Mouse (Mus musculus): ENCODE measurements at regions not wholly inside any gene's neighbourhood (a gene's known extent, or its start where the extent isn't known, plus 50 kb on each side); places are given as distances from the start of the nearest gene placed in this dataset. TPM values are rescaled to one million over a fixed set of nuclear protein-coding genes. Genes with fewer than 3 reads are reported as not detected.

GRCm38 (mm10) chr1:121996461-121996860 lies 428.7 kb upstream of the Ddx18 start:
- H3K9ac ChIP-seq (ENCODE audit: low read length): no peak overlapping the region
- H3K27me3 ChIP-seq (ENCODE audit: control insufficient read depth, insufficient read depth, low read length): no peaks in the 10 kb centered on the region
- H3K4me3 ChIP-seq (ENCODE audit: low read depth, low read length): no peak overlapping the region
- H3K9me3 ChIP-seq (ENCODE audit: control insufficient read depth, low read length): no peaks in the 10 kb centered on the region
- H3K4me1 ChIP-seq (ENCODE audit: control insufficient read depth, insufficient read depth, low read length): no peaks in the 10 kb centered on the region
- H3K36me3 ChIP-seq (ENCODE audit: control insufficient read depth, insufficient read depth, low read length): no peaks in the 10 kb centered on the region
- DNase-seq (ENCODE audit: low spot score): no peak
- ATAC-seq (ENCODE audit: insufficient read depth, low FRiP score, low TSS enrichment): 0 out of 2 replicates have a peak, but pooled peaks have one; percentile 33
- 80% methylated on average over 1 of the region's 1 CpGs for WGBS
- H3K27ac ChIP-seq (ENCODE audit: low read depth, low read length): no peak overlapping the region
- H3K4me2 ChIP-seq (ENCODE audit: low read depth): no peak overlapping the region

DNA sequence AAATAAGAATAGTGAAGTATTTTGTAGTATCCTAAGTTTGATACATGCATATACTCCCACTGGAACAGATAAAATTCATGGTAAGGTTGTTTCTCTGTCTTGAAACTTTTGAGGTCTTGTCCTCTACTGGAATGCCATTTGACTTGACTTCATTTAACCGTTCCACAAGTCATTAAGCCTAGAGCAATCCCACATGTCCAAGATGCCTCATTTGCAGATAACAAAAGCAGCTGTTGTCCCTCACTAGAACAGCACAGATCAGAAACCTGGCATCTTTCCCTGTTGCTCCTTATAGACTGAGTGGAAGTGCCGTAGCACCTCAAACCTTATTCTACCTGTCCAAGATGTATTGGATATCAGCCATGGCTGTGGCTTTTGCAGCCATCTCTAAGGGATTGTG lies 422.9 kb upstream of the Ddx18 start:
- Histone ChIP-seq H3K4me1 (ENCODE audit: control insufficient read depth, insufficient read depth, low read length) (no peaks in the 10 kb centered on the region), H3K4me2 (ENCODE audit: low read depth) (no peak overlapping the region), H3K27ac (ENCODE audit: low read depth, low read length) (no peak overlapping the region), H3K9ac (ENCODE audit: low read length) (no peak overlapping the region), H3K27me3 (ENCODE audit: control insufficient read depth, insufficient read depth, low read length) (no peaks in the 10 kb centered on the region), H3K4me3 (ENCODE audit: low read depth, low read length) (no peak overlapping the region), H3K36me3 (ENCODE audit: control insufficient read depth, insufficient read depth, low read length) (no peaks in the 10 kb centered on the region), H3K9me3 (ENCODE audit: control insufficient read depth, low read length) (no peaks in the 10 kb centered on the region)
- no peak for ATAC-seq (ENCODE audit: insufficient read depth, low FRiP score, low TSS enrichment)
- no peak for DNase-seq (ENCODE audit: low spot score)
- WGBS: 92% methylated on average over 2 of the region's 2 CpGs

GRCm38 (mm10) chr1:121958942-121959341 lies 391.2 kb upstream of the Ddx18 start:
- Histone ChIP-seq H3K4me2 (ENCODE audit: low read depth) (no peak overlapping the region), H3K36me3 (ENCODE audit: control insufficient read depth, insufficient read depth, low read length) (no peaks in the 10 kb centered on the region), H3K27me3 (ENCODE audit: control insufficient read depth, insufficient read depth, low read length) (no peaks in the 10 kb centered on the region), H3K4me3 (ENCODE audit: low read depth, low read length) (no peak overlapping the region), H3K4me1 (ENCODE audit: control insufficient read depth, insufficient read depth, low read length) (no peaks in the 10 kb centered on the region), H3K9ac (ENCODE audit: low read length) (no peak overlapping the region), H3K9me3 (ENCODE audit: control insufficient read depth, low read length) (no peaks in the 10 kb centered on the region), H3K27ac (ENCODE audit: low read depth, low read length) (no peak overlapping the region)
- DNase-seq (ENCODE audit: low spot score) (no peak), ATAC-seq (ENCODE audit: insufficient read depth, low FRiP score, low TSS enrichment) (no peak)

DNA sequence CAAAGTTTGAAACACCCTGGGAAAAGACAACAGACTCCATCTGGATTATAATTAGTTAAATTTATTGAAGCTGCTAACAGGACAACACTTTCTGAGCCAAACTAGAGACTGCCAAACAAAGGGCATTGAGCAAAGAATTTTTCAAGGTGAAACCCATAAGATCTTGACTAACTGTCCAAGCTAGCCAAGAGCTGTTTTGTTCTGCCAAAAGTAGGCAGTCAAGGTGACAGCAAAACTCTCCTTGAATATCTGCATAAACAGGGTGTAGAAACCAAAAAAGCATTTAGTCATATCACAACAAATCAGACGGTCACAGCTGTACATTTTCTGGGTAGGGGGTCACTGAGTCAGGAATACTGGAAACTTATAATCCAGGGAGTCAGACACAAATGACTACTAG lies 368.1 kb upstream of the Ddx18 start:
- no peak overlapping the region for H3K9ac ChIP-seq (ENCODE audit: low read length)
- H3K27ac ChIP-seq (ENCODE audit: low read depth, low read length): no peak overlapping the region
- no peaks in the 10 kb centered on the region for H3K36me3 ChIP-seq (ENCODE audit: control insufficient read depth, insufficient read depth, low read length)
- ATAC-seq (ENCODE audit: insufficient read depth, low FRiP score, low TSS enrichment): no peak
- 78% methylated on average over 1 of the region's 1 CpGs for WGBS
- H3K9me3 ChIP-seq (ENCODE audit: control insufficient read depth, low read length): no peaks in the 10 kb centered on the region
- no peaks in the 10 kb centered on the region for H3K27me3 ChIP-seq (ENCODE audit: control insufficient read depth, insufficient read depth, low read length)
- no peak for DNase-seq (ENCODE audit: low spot score)
- no peak overlapping the region for H3K4me2 ChIP-seq (ENCODE audit: low read depth)
- no peak overlapping the region for H3K4me3 ChIP-seq (ENCODE audit: low read depth, low read length)
- no peaks in the 10 kb centered on the region for H3K4me1 ChIP-seq (ENCODE audit: control insufficient read depth, insufficient read depth, low read length)

Small RNA genes lying in the stretch of these regions (microRNA-seq; reads per million reads assigned to microRNA genes)
- gene Gm26472: not detected
